Mouse (Mus musculus) ZHBTc4 (cell line): ENCODE measurements around the gene Nasp.
A peak's percentile ranks its signal among the peaks of the same experiment; 100 is the strongest.

Source experiments
- DNase-seq: peaks from one replicate; pipeline ENCODE4 v3.0.0-alpha.2; 2011; ENCODE audit warnings: low read depth, low spot score

Gene Nasp

GRCm38 (mm10) chr4:116635197-116635596, 7.5 kb upstream of the Nasp start:
- DNase-seq: no peak

- peak; percentile 93 for DNase-seq
Measured at GRCm38 (mm10) chr4:116627359-116627716, 403 bp downstream of the Nasp start.

GRCm38 (mm10) chr4:116626658-116627358, 933 bp downstream of the Nasp start:
- peak; percentile 97 for DNase-seq

GRCm38 (mm10) chr4:116624831-116625230, 2.9 kb downstream of the Nasp start:
- DNase-seq: no peak

GRCm38 (mm10) chr4:116615237-116615636, 12.5 kb downstream of the Nasp start:
- no peak for DNase-seq

- DNase-seq: peak; percentile 65
Measured at GRCm38 (mm10) chr4:116612621-116613020, 15.1 kb downstream of the Nasp start.

- peak; percentile 97 for DNase-seq
Measured at GRCm38 (mm10) chr4:116596978-116597881, 30.5 kb downstream of the Nasp start.

- no peak for DNase-seq
Measured at GRCm38 (mm10) chr4:116596379-116596778, 31.4 kb downstream of the Nasp start, which contains the start of gene Ccdc17. Gene Ccdc17 (plus strand): TSS chr4:116596654.

GRCm38 (mm10) chr4:116595793-116596192, 31.9 kb downstream of the Nasp start:
- DNase-seq: peak; percentile 59

- no peak for DNase-seq
Measured at GRCm38 (mm10) chr4:116558151-116558882, 69.4 kb downstream of the Nasp start.

- peak; percentile 98 for DNase-seq
Measured at GRCm38 (mm10) chr4:116557306-116558121, 70.2 kb downstream of the Nasp start, which contains the start of gene Gpbp1l1. Gene Gpbp1l1 (plus strand): TSS chr4:116557658.

- peak; percentile 97 for DNase-seq
Measured at GRCm38 (mm10) chr4:116556561-116557305, 71.0 kb downstream of the Nasp start.

- peak; percentile 87 for DNase-seq
Measured at GRCm38 (mm10) chr4:116555413-116556300, 72.1 kb downstream of the Nasp start, which contains the start of gene Tmem69. Gene Tmem69 (minus strand): TSS chr4:116555936.

- DNase-seq: no peak
Measured at GRCm38 (mm10) chr4:116553035-116553434, 74.7 kb downstream of the Nasp start.
